Mouse (Mus musculus) megakaryocyte-erythroid progenitor cell, adult 5-6 weeks (primary cell): ENCODE measurements at regions not wholly inside any gene's neighbourhood (a gene's known extent, or its start where the extent isn't known, plus 50 kb on each side); places are given as distances from the start of the nearest gene placed in this dataset.

Source experiments
- ATAC-seq: replicated peaks from 2 replicates; pipeline ENCODE4 v1.8.0; 2016; ENCODE audit warnings: mild to moderate bottlenecking, inconsistent platforms; ENCODE audit not compliant: severe bottlenecking, poor library complexity, low FRiP score, low TSS enrichment

- no peak for ATAC-seq
Observed at GRCm38 (mm10) chrX:19206420-19206819, 274.7 kb downstream of the Tex13c3 start.

- ATAC-seq: no peak
Observed at GRCm38 (mm10) chrX:19202542-19202941, 278.6 kb downstream of the Tex13c3 start.

GRCm38 (mm10) chrX:19201383-19201782 lies 279.7 kb downstream of the Tex13c3 start:
- no peak for ATAC-seq

GRCm38 (mm10) chrX:19199531-19199930 lies 281.6 kb downstream of the Tex13c3 start:
- no peak for ATAC-seq

GRCm38 (mm10) chrX:19168983-19169382 lies 312.1 kb downstream of the Tex13c3 start:
- ATAC-seq: no peak

- no peak for ATAC-seq
Observed at GRCm38 (mm10) chrX:19168546-19168945, 312.6 kb downstream of the Tex13c3 start.

- ATAC-seq: 0 out of 2 replicates have a peak, but pooled peaks have one; percentile 18
Observed at GRCm38 (mm10) chrX:19168111-19168510, 313.0 kb downstream of the Tex13c3 start.

- peak; percentile 45; the same call in 1 of the 2 replicates for ATAC-seq
Observed at GRCm38 (mm10) chrX:19167121-19167853, 313.8 kb downstream of the Tex13c3 start.

GRCm38 (mm10) chrX:19165891-19166644 lies 315.1 kb downstream of the Tex13c3 start:
- no peak for ATAC-seq

- ATAC-seq: no peak
Observed at GRCm38 (mm10) chrX:19164151-19164550, 317.0 kb downstream of the Tex13c3 start.

- ATAC-seq: no peak
Observed at GRCm38 (mm10) chrX:19162958-19163357, 318.2 kb downstream of the Tex13c3 start.

GRCm38 (mm10) chrX:19162351-19162750 lies 318.8 kb downstream of the Tex13c3 start:
- ATAC-seq: no peak

- no peak for ATAC-seq
Observed at GRCm38 (mm10) chrX:19160275-19160930, 320.7 kb downstream of the Tex13c3 start.

- ATAC-seq: no peak
Observed at GRCm38 (mm10) chrX:19157464-19158203, 323.5 kb downstream of the Tex13c3 start.

GRCm38 (mm10) chrX:19153619-19154018 lies 327.5 kb downstream of the Tex13c3 start:
- no peak for ATAC-seq

GRCm38 (mm10) chrX:19152170-19152861 lies 328.8 kb downstream of the Tex13c3 start:
- peak; percentile 91 for ATAC-seq

GRCm38 (mm10) chrX:19150606-19151005 lies 330.5 kb downstream of the Tex13c3 start:
- no peak for ATAC-seq

- no peak for ATAC-seq
Observed at GRCm38 (mm10) chrX:19148672-19149071, 332.4 kb downstream of the Tex13c3 start.

- no peak for ATAC-seq
Observed at GRCm38 (mm10) chrX:19148251-19148650, 332.9 kb downstream of the Tex13c3 start.
